Mouse (Mus musculus): Measurements from ENCODE around the gene Ndufa10.

DNA sequence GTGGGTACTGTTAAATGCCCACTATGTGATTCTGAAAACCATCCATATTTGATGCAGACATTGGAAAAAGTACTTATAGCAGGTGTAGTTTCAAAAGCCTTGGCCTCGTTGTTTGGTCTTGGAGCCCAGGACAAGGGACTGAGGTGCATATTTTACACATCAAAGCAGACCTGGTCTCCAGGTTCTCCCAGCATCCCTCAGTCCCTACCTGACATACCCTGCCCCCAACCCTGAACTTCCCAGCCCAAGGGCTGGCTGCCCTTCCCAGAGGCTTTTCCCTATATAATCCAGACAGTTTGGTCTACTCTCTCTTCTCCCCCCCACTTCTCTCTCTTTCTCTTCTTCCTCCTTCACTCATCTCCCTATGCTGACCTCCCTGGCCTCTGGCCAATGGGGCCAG, 42.7 kb downstream of the Ndufa10 start:
- TF ChIP-seq CTCF (conservative IDR thresholded peaks at IDR 0.05; ENCODE audit: low read length) (no peak), NANOG (IDR thresholded peaks at IDR 0.05; ENCODE audit: borderline replicate concordance, low read length) (no peak)
